Mouse (Mus musculus): ENCODE results near the gene Nrp2.

Gene Nrp2

DNA sequence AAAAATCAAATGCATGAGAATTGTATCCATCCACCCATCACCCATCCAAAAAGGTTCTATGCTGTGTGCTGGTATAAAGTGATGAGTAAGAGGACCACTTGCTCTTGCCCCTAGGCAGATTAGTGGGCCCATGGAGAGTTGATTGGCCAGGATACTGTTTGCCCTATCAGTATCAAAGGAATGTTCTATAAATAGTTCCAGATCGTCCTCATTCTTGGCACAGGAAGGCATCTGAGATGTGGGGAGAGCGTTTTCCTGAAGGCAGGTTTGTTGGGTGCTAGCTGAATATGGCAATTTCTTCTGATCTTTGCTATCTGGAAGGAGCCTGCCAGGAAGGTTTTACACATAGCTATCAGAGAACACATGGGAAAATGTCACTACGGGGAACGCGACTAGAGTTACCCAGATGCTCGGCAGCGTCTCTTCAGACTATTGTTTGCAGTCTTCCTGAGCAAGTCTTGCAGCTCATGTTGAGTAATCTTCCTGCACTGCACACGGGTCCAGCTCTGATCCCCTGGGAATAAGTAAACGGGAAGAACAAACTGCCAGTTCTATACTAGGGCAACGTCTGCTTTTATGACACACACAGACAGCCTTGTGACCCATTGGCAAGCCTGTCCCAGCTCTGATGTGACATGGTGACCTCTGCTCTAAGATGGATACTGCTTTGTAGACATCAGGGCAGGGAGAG lies 44.5 kb downstream of the Nrp2 start:
- in situ Hi-C loops (cut with MboI; ENCODE audit: low sequenced_read_pairs) = no loop called here

DNA sequence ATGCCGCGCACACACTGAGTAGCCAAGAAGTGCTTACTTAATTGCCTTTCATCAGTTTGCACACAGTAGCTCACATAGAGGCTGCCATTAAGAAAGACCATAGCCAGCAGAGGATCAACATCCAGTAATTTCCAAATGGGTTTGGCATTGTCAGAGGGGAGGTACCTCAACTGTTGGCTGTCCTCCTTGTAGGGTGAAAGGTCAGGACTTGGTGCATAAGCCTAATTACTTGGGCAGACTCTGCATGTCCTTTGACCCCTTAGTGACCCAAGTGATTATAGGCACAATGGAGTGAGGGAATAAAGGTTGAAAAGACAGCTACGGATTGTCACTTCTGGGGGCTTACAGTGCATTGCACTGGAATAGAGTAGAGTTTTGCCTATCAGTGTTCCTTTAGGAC lies 45.3 kb downstream of the Nrp2 start:
- in situ Hi-C loops (cut with MboI; ENCODE audit: low sequenced_read_pairs) = no loop called here

DNA sequence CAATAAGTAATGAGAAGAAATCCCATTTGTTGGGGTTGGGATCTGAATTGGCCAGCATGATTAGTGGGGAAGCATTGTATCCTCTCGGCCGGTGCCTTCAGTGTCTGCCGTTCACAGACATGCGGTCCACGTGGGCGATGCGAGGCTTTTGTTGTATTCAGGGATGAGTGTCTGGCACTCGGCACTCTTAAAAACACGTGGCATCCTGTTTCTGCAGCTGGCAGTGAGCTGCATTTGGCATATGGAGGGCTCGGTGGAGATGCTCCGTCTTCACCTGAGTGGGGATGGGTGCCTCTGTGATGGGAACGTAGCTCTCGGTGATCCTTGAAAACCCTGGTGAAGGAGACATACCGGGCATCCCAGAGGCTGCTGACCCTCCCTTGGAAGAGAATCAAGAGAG lies 46.6 kb downstream of the Nrp2 start:
- in situ Hi-C loops (cut with MboI; ENCODE audit: low sequenced_read_pairs) = no loop called here

DNA sequence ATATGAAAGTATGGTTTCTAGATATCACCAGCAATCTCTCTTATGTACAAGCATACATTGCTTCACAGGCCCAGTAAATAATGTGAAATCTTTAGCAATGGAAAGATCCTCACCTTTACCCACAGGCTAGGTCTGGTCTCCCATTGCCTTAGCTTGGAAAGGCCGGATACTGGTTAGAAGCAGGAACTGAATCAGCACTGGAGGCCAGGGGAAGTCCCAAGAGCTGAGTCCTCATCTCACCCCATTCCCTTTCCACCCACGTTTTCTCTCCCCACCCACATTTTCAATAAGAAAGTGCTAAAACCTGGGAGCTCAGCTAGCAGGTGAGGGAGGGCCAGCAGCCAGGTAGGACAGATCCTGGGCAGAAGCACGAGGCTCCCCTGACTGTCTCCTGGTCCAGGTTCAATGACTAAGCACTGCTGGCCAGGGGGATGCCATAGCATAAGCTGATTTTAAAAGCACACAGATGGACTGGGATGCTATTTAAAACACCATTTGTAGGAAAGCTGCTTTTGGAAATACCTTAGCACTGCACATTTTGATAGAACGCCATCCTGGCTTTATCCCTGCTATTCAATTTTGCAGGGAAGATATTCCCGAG lies 47.4 kb downstream of the Nrp2 start:
- in situ Hi-C loops (cut with MboI; ENCODE audit: low sequenced_read_pairs) = no loop called here

DNA sequence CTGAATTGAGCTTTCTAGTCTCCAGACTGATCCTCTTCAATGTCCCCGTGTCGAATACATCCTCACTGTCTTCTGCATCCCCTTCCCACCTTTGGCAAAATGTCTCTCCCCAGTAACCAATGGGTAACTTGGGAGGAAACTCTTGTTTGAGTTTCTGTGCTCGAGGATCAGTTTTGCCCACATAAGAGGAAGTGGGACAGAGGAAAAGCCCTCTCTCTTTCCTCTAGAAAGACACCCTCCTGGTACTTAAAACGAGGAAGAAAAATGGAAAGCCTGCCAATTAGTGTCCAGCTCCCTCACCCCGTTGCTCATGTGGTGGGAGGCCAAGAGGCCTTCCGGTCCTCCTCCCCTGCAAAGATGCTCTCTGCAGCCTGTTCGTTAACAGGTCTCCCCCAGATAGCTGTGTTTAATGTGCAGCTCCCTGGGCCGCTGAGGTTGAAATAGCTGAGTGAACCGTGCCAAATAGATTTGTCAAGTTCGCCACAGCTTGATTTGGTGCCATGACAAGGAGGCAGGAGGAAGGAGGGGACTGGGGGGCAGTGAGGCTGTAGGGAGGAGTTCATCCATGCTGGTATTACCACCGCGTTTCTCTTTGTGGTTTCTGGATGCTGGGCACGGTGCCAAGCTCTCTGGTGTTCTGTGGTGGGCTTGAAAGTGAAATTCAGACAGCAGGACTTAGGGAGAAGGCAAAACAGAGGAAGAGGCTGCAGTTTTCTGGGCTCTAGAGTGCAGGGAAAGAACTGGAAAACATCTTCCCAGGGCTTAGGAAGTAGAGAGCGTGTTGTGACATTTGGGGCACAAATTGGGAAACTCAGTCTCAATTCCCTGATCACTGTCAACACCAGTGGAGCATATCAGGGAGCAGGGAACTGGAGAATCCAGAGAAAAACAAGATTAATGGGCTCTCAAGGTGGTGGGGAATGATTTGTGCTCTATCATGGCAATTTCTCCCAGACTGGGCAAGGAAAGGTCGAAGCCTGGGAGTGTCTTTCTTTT lies 48.2 kb downstream of the Nrp2 start:
- in situ Hi-C loops (cut with MboI; ENCODE audit: low sequenced_read_pairs) = no loop called here

DNA sequence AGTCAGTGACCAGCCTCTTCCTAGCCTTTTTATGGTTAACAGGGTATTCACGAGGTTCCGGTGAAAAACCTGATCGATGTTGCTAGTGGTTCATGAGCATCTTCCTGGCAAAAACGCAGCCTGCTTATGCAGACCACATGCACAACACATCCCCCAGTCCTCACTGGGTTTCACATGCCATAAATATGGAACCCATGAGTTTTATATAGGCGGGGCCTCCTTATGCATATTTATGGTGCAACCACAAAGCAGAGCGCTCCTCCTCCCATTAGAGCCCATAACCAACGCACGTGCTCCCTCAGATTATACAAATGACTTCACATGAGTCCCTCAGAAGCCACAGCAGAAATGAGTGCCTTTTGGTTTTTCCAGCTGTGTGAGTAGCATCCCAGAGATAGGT lies 49.0 kb downstream of the Nrp2 start:
- in situ Hi-C loops (cut with MboI; ENCODE audit: low sequenced_read_pairs) = no loop called here

DNA sequence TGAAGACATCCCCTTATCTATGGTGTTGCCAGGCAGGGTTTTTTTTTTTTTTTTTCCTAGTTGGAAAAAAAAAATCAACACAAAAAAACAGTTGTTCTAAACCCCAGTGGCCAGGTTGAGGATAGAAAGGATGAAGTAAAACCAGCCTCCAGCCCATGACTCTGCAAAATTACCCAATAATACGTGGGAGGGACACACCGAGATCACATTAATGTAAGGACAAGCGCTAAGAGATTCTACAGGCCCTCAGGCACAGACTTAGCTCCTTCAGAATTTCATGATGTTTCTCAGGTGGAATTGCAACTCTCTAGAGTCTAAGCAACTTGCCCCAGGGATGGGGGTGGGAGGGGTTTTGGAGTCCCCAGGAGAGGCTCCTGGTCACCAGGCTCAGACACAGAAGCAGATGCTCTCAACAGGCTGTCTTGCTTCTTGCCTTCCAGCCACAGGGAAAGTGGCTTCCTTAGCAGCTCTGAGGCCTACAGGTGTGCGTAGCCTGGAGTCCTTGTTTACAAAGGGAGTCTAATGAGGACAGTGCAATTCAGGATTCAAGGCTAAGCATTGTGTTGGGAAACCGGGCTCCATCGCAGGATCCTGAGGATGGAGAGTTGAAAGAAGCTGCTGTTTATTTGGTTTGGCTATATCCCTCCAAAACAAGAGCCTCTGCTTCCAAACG lies 49.7 kb downstream of the Nrp2 start:
- in situ Hi-C loops (cut with MboI; ENCODE audit: low sequenced_read_pairs) = no loop called here

DNA sequence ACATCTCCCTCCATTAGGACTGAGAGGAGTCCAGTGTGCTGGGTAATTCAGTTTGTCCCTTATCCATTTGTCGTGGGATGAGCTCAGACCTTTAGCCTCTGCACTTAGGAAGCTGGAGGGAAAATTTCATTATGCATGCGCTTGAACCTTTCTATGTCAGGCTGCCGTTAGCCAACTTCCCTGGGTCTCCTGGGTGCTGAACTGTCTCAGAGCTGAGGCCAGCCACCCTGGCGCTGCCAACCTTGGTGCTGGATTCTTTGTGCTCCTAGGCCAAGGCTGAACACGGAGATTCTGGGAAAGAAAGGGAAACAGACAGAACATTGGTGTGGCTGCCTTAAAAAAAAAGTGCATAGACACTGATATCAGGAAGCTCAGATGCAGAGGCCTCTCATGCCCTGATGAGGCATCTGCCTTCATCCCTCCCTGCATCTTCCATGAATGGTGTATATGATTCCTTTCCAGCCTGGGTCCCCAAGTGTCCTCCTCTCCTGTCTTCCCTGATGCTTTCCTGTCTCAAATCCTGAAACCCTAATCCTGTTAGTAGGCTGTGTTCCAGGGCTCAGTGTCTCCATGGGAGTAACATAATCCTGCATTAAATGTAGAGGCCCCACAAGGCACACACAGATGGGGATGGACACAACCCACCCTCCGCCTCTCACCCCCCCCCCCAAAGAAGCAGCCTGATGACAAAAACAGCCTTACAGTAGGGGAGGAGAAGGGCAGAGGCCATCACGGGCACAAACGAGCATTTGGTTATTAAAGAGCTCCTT lies 51.2 kb downstream of the Nrp2 start:
- in situ Hi-C loops (cut with MboI; ENCODE audit: low sequenced_read_pairs) = no loop called here

DNA sequence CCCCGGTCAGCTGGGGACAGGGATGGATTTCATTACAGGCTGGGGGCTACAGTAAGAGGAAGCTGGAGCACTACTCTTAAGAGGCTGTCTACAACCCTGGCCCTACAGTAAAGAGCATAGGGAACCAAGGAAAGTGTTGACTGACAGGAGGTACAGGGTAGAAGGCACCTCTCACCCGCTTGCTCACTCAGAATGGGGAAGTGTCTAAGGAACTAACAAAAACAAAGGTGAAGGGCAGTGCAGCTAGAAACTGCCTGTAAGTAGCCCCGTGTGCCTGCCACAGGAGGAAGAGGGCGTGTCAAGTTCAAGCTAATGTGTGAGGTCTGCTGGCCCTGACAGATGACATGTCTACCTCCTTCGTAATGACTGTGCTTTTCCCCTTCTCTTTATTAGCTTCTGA lies 57.0 kb downstream of the Nrp2 start:
- in situ Hi-C loops (cut with MboI; ENCODE audit: low sequenced_read_pairs) = no loop called here

DNA sequence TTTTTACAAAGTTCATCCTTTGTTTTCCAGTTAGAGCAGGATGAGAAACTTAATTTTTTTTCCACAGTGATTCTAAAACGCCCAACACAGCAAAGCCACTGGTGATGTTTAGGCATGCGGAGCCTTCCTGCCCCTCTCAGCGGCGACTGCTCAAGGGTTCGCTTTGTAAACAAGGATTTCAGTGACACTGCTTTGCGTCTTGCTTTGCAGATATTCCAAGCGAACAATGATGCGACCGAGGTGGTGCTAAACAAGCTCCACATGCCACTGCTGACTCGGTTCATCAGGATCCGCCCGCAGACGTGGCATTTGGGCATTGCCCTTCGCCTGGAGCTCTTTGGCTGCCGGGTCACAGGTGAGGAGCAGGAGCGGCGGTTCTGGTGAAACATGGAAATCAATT lies 57.5 kb downstream of the Nrp2 start:
- in situ Hi-C loops (cut with MboI; ENCODE audit: low sequenced_read_pairs) = no loop called here

DNA sequence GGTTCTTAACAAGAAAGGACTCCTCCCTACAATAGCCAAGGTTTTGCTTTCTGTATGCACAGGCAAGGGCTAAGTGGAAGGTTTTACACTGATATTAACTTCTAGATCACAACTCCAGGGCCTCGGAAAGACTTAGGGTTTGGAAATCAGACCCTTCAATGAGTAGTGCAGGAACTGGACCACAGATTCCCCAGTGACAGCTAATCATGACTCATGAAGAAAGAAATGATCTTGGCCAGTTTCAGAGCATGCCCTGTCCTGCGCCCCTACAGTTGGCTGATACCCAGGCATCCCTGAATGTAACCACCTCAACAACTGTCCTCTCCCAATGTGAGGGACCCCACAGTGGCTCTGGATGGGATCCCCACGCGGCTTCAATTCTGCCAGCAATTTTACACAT lies 60.7 kb downstream of the Nrp2 start:
- in situ Hi-C loops (cut with MboI; ENCODE audit: low sequenced_read_pairs) = no loop called here

DNA sequence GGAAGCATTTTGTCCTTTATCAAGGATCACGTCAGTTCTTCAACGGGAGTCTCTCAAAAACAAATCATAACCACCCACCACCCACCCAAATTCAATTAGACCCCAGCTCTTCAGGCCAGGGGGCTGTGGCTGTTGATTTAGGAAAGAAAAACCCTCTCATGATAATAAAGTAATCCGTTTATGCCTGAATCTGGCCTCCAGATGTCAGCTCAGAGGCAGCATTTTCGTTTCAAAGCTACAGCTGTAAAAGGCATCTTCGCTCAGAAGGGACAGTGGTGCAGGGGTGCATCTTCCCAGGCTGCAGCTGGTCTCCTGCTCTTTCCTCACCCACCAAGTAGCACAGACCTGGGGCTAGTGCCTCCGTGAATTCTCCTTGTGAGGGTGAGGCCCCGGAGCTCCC lies 62.1 kb downstream of the Nrp2 start:
- in situ Hi-C loops (cut with MboI; ENCODE audit: low sequenced_read_pairs) = no loop called here

DNA sequence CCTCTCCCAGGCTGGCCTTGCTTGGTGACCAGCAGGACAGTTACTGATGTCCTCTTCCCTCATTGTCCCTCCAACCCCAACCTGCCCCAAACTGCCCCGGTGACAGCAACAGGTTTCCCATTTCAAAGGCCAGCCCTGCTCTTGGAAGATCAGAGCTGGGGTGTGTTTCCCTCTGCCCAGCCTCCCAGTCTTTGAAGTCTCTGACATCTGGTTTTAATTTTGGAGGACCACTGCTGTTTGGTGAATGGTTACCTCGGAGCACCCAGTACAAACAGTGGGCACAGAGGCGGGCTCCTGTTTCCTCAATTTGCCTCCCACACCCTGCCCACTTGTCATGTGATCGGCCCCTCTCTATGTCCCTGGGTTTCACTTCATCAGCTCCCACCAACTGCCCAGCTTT lies 63.7 kb downstream of the Nrp2 start:
- in situ Hi-C loops (cut with MboI; ENCODE audit: low sequenced_read_pairs) = no loop called here

DNA sequence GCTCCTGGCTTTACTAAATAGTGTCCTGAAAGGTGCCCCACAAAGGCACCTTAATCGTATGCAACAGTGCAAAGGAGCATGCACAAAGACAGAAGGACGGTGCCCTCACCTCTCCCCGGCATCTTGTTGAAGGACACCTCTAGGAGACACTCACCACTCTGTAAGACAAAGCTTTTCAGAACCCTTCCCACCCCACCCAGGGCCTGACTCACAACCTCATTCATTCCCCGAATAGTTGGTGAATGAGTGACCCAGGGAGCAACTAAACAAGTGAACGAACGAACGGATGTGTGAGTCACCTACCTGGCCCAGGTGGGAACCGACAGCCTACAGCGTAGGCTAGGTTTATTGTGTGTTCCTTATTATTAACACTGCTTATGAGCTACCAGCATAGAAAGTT lies 64.5 kb downstream of the Nrp2 start:
- in situ Hi-C loops (cut with MboI; ENCODE audit: low sequenced_read_pairs) = no loop called here

DNA sequence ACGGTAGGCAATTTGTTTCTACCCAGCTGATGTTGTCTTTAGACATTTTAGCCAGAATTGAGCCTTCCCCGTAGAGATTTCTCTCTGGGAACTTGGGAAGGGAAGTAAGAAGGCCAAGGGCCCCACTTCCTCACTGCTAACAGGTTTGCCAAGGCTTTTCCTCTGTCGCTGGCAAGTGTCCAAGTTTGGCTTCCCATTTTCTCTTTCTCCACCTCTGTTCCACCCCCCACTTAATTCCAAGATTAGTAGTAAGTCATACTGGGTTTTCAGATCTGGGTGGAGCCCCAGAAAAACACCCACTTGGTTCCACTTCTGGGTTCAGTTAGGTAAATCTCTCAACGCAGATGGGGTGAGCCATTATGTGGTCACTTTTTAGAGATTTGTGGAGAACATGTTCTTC lies 67.5 kb downstream of the Nrp2 start:
- in situ Hi-C loops (cut with MboI; ENCODE audit: low sequenced_read_pairs) = no loop called here

DNA sequence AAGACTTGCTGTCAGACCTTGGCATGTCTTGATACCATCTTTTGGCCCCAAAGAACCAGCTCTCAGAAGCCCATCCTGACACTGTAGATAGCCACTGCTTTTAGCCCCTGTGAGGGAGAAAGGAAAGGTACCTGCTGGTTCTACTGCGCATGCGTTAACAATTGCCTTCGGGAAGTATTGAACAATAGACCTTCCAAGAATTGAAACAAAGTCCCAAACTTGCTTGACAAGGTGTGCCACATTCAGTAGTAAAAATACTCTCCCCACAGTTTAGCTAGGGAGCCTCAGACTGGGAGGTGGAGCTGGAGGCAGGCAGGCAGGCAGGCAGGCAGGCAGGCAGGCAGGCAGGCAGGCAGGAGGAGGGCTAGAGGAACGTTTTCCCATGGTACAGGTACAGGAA lies 69.3 kb downstream of the Nrp2 start:
- in situ Hi-C loops (cut with MboI; ENCODE audit: low sequenced_read_pairs) = no loop called here

DNA sequence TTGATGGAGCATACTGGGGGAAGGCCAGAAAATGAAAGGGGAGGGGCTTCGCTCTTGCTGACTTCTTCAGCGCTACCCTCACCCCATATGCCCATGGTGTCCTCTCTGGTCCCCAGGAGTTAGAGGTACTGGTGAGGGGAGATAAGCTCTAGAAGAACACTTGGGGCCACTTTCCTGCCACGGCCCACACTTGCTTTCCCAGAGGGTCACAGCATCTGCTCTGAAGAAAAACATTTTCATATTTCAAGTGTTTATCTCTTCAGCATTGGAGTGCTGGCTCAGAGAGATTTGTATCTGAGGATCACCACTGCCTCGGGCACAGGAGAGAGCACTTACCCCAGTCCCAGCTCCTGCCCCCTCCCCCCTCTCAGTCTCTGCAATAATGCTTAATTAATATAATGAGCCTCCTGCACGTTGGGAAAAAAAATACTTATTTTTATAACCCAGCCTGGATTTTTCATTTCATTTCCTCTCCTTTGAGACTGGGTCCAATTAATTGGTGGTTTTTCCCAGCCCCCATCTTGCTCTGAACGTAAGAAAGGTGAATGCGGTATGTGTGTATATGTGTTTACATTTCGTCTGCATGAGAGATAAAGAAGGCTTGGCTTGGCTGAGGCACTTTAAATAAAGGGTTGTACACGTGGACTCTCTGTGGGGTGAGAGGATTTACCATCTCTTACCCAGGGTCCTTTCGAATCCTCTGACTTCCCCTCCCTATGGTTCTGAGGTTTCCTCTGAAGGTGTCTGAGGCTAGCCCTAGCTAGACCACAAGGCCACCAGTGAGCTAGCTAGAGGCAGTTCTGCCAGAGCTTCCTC lies 70.2 kb downstream of the Nrp2 start:
- in situ Hi-C loops (cut with MboI; ENCODE audit: low sequenced_read_pairs) = no loop called here

DNA sequence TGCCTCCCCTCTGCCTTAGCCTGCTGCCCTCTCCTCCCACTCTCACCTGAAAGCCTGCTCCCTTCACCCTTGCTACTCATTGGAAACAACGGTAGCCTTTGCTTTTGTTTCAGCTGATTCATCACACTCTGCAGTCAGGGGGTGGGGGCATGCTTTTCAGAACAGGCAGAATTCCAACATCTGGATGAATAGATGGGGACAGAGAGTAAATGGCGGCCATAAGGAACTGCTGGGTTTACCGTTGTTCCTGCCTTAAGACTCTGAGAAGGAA lies 70.8 kb downstream of the Nrp2 start:
- in situ Hi-C loops (cut with MboI; ENCODE audit: low sequenced_read_pairs) = no loop called here

DNA sequence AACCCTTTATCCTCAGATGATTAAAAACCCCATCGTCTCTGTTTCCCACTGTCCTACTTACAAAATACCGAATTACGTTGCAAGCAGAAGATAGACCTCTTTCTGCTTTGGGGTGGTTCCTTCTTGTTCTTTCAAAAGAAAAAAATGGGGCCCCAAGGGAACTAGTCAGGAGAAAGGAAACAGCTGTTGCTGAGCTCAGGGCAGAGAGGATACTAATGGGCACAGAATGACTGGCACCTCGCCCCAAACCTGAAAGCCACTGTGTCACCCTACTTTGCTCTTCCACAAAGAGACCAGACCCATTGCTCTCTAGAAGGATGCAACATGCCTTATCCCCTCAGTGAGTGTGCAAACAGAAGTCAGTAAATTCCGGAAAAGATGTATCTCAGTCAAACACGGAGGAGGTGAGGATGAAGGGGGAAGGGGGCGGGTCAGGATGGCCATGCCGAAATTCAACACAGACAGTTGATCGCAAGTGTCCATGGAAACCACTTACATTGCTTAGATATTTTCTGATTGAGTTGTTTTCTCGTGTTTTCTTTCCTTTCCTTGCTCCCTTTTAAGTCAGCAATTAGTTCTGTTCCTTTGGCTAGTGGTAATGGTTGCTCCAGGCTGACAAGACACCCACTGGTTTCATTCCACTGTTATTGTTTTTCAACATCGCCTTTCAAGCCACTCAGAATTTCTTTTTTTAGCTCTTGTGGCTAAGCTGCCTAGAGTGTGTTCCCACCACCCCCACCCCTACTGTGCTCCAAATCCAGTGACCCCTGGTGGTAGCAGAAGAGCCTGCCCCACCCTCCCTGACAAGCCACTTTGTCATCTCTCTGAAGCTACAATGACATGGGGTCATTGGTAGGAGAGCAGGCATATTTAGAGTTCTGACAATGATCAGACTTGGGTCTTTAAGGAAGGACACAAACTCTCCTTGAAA lies 71.5 kb downstream of the Nrp2 start:
- in situ Hi-C loops (cut with MboI; ENCODE audit: low sequenced_read_pairs) = no loop called here

Data from CH12F3 (cell line).